Mouse (Mus musculus) lung, postnatal 0 days (tissue): ENCODE results near the gene Nin. TPM values are rescaled to one million over a fixed set of nuclear protein-coding genes. Genes with fewer than 3 reads are reported as not detected.

Experiments
- ATAC-seq: fragments of 200-750 bp; cut with Nextera tagmentation; 2 replicates; pipeline ENCODE4 v1.8.0; 2017; ENCODE audit warnings: moderate library complexity
- DNase-seq: peaks from one replicate; pipeline ENCODE4 v3.0.0-alpha.2; 2016; ENCODE audit warnings: low spot score
- H3K27ac ChIP-seq: fragments of 300-500 bp; sonication (generic); 2 replicates; pipeline ENCODE4 v1.5.1; 2014; ENCODE audit warnings: antibody characterized with exemption, mild to moderate bottlenecking, low read length, mixed read lengths
- H3K27me3 ChIP-seq: fragments of 300-500 bp; sonication (generic); replicated peaks from 2 replicates; pipeline ENCODE4 v1.6.1; 2014; ENCODE audit warnings: low read length, mixed read lengths; ENCODE audit not compliant: insufficient read depth
- H3K36me3 ChIP-seq: fragments of 300-500 bp; sonication (generic); 2 replicates; pipeline ENCODE4 v1.6.1; 2014; ENCODE audit warnings: low read length, mixed read lengths; ENCODE audit not compliant: insufficient read depth
- H3K4me1 ChIP-seq: fragments of 300-500 bp; sonication (generic); 2 replicates; pipeline ENCODE4 v1.6.1; 2014; ENCODE audit warnings: antibody characterized with exemption, low read depth, low read length, mixed read lengths; ENCODE audit not compliant: insufficient read depth
- H3K4me2 ChIP-seq: fragments of 300-500 bp; sonication (generic); replicated peaks from 2 replicates; pipeline ENCODE4 v1.6.1; 2014; ENCODE audit warnings: low read depth, mild to moderate bottlenecking, low read length, moderate library complexity, mixed read lengths
- H3K4me3 ChIP-seq: fragments of 300-500 bp; sonication (generic); 2 replicates; pipeline ENCODE4 v1.5.1; 2014; ENCODE audit warnings: low read depth, low read length
- H3K9ac ChIP-seq: fragments of 300-500 bp; sonication (generic); replicated peaks from 2 replicates; pipeline ENCODE4 v1.6.1; 2014; ENCODE audit warnings: low read depth, mild to moderate bottlenecking
- H3K9me3 ChIP-seq: fragments of 300-500 bp; sonication (generic); 2 replicates; pipeline ENCODE4 v1.6.1; 2016; ENCODE audit warnings: low read length, mixed read lengths
- CTCF ChIP-seq: IDR thresholded peaks from 2 replicates; pipeline ENCODE4 v1.5.1; 2016; ENCODE audit warnings: antibody characterized with exemption, mild to moderate bottlenecking
- EP300 ChIP-seq: IDR thresholded peaks from 2 replicates; pipeline ENCODE4 v1.6.1; 2016; ENCODE audit warnings: antibody characterized with exemption, mild to moderate bottlenecking, control low read depth
- WGBS: fragments of 180-500 bp; shearing (Covaris S2); extraction: QIAGEN DNeasy Blood & Tissue Kit; methylation state at CpG from one replicate; pipeline ENCODE4 v1.1.7; 2014; 5-methylcytosine and 5-hydroxymethylcytosine counted together
- polyA plus RNA-seq: library from polyadenylated mRNA; unstranded; fragments of >200 nt; fragmentation: Nextera tagmentation; extraction: Ambion mirVana; gene quantifications from 2 replicates; pipeline ENCODE4 v1.2.1, GENCODE M21; 2015

Gene Nin
- polyA plus RNA-seq, 1 experiment from 2014 or later, result 8.3 TPM

- WGBS, result 67% methylated on average over 4 of the region's 4 CpGs
- TF ChIP-seq EP300 (no peak), CTCF (no peak)
- ATAC-seq (no peak), DNase-seq (no peak)
- no peaks in the 10 kb centered on the region for H3K36me3 ChIP-seq
- no peak overlapping the region for H3K27ac ChIP-seq
- no peak overlapping the region for H3K9ac ChIP-seq
- H3K4me1 ChIP-seq, result no peaks in the 10 kb centered on the region
- no peak overlapping the region for H3K4me3 ChIP-seq
- no peaks in the 10 kb centered on the region for H3K9me3 ChIP-seq
- no peak overlapping the region for H3K4me2 ChIP-seq
- no peaks in the 10 kb centered on the region for H3K27me3 ChIP-seq
These were observed 26.4 kb upstream of the Nin start for GRCm38 (mm10) chr12:70139871-70140270.

DNA sequence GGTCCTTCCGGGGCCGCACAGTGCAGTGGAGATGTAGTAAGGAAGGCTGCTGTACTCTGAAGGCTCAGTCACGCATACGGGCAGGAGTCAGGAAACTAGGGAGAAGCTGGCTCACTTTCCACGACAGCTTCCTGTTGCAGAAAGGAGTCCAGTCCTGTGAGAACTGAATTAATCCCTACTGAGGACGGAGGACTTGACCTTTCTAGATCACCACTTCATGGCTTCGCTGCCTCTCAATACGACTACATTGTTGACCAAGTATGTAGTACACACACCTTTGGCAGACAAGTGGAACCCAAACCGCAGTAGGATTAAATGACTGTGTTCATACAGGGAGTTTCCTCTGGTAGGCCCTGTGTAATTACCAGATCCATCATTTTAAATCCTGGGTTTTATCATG, 24.1 kb upstream of the Nin start:
- H3K4me3 ChIP-seq, result no peak overlapping the region
- WGBS, result 39% methylated on average over 9 of the region's 9 CpGs
- DNase-seq (peak; percentile 63), ATAC-seq (peak; percentile 44)
- no peak overlapping the region for H3K4me2 ChIP-seq
- TF ChIP-seq EP300 (no peak), CTCF (no peak)
- H3K27me3 ChIP-seq, result no peaks in the 10 kb centered on the region
- no peak overlapping the region for H3K27ac ChIP-seq
- H3K9me3 ChIP-seq, result no peaks in the 10 kb centered on the region
- no peaks in the 10 kb centered on the region for H3K4me1 ChIP-seq
- H3K36me3 ChIP-seq, result no peaks in the 10 kb centered on the region
- no peak overlapping the region for H3K9ac ChIP-seq

DNA sequence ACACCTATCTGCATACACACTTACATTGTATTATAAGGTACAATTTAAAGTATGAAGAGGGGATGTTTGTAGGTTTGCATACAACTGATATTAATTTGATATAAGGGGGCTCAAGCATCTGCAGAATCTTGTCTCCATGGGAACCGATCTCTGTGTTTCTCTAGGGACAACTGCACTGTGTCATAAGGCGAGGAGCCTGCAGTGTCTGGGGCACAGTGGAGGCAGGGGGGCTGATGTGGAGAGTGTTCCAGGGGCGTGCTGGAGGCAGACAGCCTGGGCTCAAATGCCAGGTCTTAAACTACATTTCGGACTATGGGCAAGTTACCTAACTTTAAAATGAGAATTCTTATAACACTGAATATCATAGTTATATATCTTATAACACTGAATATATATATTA, 23.6 kb upstream of the Nin start:
- H3K9ac ChIP-seq, result no peak overlapping the region
- no peak for DNase-seq
- no peaks in the 10 kb centered on the region for H3K36me3 ChIP-seq
- 82% methylated on average over 4 of the region's 4 CpGs for WGBS
- H3K9me3 ChIP-seq, result no peaks in the 10 kb centered on the region
- H3K4me1 ChIP-seq, result no peaks in the 10 kb centered on the region
- ATAC-seq, result no peak
- no peak overlapping the region for H3K4me3 ChIP-seq
- H3K27me3 ChIP-seq, result no peaks in the 10 kb centered on the region
- H3K4me2 ChIP-seq, result no peak overlapping the region
- TF ChIP-seq EP300 (no peak), CTCF (no peak)
- H3K27ac ChIP-seq, result no peak overlapping the region

DNA sequence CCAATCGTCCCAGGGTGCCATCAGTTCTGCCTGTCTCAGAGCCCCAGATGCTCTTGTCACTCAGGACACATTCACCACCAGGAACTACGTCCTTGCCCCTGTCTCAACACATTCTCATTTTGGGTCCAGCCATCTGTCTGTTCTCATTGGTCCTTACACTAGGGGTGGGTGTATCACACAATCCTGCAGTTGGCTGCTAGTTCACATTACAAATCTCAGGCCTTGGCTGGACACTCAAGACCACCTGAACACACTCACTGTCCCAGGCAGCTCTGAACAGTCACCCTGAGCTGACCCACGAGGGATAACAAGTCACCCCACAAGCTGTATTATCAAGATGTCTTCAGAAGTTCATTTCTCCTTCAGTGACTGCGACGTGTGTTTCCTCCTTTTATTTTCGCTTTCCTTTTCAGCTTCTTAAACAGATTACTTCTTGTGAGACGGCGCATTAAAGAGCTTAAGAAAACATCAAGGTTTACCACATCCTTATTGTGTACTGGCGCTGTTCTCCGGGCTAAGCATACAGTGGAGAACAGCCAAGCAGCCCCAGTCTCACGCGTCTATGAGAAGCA, 22.8 kb upstream of the Nin start:
- no peaks in the 10 kb centered on the region for H3K36me3 ChIP-seq
- H3K4me3 ChIP-seq, result no peak overlapping the region; the same call in 1 of the 2 replicates
- TF ChIP-seq CTCF (no peak; the same call in 1 of the 2 replicates), EP300 (no peak)
- no peaks in the 10 kb centered on the region for H3K4me1 ChIP-seq
- no peak overlapping the region for H3K27ac ChIP-seq
- DNase-seq, result peak; percentile 70
- peak overlapping the region; percentile 32 for H3K4me2 ChIP-seq
- WGBS, result 34% methylated on average over 12 of the region's 12 CpGs
- ATAC-seq, result peak; percentile 59; the same call in 1 of the 2 replicates
- no peaks in the 10 kb centered on the region for H3K27me3 ChIP-seq
- no peaks in the 10 kb centered on the region for H3K9me3 ChIP-seq
- no peak overlapping the region for H3K9ac ChIP-seq

DNA sequence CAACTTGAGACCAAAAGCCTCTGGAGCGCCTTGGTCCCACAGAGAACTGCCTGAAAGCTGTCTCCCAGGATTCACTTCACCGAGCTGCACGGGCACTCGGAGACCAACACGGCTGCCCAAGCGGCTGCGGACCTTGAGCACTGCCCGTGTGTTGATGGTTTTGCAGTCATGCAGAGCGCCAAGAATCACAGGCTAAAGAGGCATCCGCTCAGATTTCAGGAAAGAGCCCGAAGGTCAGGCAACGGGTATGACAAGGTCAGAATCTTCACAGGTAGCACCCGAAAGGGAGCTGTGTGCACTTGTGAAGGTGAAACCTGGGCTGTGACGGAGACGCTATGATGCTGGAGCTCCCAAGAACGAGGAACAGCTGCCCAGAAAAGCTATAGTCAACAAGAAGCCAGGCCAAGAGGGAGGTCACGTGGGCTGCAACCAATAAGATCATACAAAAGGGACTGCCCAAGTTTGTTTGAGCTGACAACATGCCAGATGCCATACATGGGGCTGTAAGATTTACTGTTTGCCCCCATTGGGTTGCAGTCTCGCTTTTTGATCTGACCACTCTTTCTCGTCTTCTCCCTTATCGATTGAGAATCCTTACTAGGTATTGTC, 21.2 kb upstream of the Nin start:
- no peaks in the 10 kb centered on the region for H3K27me3 ChIP-seq
- no peak for TF ChIP-seq CTCF
- no peak for TF ChIP-seq EP300
- ATAC-seq (no peak), DNase-seq (no peak)
- no peaks in the 10 kb centered on the region for H3K4me1 ChIP-seq
- 80% methylated on average over 20 of the region's 20 CpGs for WGBS
- no peak overlapping the region for H3K4me2 ChIP-seq
- no peak overlapping the region for H3K4me3 ChIP-seq
- H3K27ac ChIP-seq, result no peak overlapping the region
- H3K9me3 ChIP-seq, result no peaks in the 10 kb centered on the region
- H3K9ac ChIP-seq, result no peak overlapping the region
- no peaks in the 10 kb centered on the region for H3K36me3 ChIP-seq

DNA sequence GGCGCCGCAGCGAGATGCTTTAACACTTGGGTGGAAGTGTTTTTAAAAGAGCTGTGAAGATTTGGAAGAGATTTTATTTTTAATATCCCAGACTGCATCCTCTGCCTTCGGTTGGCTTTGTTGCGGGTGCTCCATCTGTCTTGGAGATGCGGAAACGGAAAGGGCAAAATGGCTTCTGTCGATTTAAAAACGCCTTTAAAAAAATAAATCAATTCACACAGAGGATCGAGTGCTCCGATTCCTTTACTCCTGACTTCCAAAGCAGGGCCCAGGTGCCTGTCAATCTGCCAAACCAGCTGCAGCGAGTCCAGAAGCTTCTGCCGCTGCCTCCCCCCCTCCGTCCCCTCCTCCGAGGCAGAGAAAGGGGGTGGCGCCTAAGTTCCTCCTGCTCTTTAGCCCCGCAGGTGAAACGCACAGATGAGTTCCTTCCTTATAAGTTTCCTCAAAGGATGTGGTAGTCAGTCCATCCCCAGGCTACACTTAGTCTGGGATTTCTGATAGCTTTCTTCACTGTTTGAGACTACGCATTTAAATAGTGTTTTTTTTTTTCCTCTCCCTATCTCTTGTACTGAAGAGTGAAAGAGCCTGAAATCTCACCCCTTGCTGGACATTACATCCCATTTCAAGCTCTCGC, 17.6 kb upstream of the Nin start:
- H3K36me3 ChIP-seq, result no peaks in the 10 kb centered on the region
- no peak overlapping the region for H3K27ac ChIP-seq
- H3K4me3 ChIP-seq, result peak overlapping the region; percentile 18; the same call in 1 of the 2 replicates
- H3K9ac ChIP-seq, result no peak overlapping the region
- no peaks in the 10 kb centered on the region for H3K4me1 ChIP-seq
- DNase-seq (no peak), ATAC-seq (no peak)
- H3K9me3 ChIP-seq, result no peaks in the 10 kb centered on the region
- 38% methylated on average over 20 of the region's 20 CpGs for WGBS
- peak overlapping the region; percentile 51 for H3K4me2 ChIP-seq
- H3K27me3 ChIP-seq, result no peaks in the 10 kb centered on the region
- no peak for TF ChIP-seq CTCF
- no peak for TF ChIP-seq EP300
